Mouse (Mus musculus) ES-E14 (cell line): ENCODE results near the gene Mvp. TPM values are rescaled to one million over a fixed set of nuclear protein-coding genes. Genes with fewer than 3 reads are reported as not detected.

Experiments
- DNase-seq: peaks from one replicate; pipeline ENCODE4 v3.0.0-alpha.2; 2013; ENCODE audit warnings: low read depth, low spot score
- H3K27ac ChIP-seq: 2 replicates; pipeline ENCODE4 v1.5.1; 2012; ENCODE audit warnings: low read depth, mild to moderate bottlenecking, low read length, moderate library complexity, mixed read lengths; ENCODE audit not compliant: poor library complexity, insufficient read depth, severe bottlenecking
- H3K36me3 ChIP-seq: 2 replicates; pipeline ENCODE4 v1.6.1; 2012; ENCODE audit warnings: mild to moderate bottlenecking, low read length, moderate library complexity, mixed read lengths; ENCODE audit not compliant: control insufficient read depth, poor library complexity, insufficient read depth, severe bottlenecking
- H3K4me1 ChIP-seq, 2 experiments: fragments of 150-350 bp in 1 of 2; sonication (generic) in 1 of 2; 2 replicates each; pipeline ENCODE4 v1.6.1; 2012; ENCODE audit warnings: low read length in 2 of 2, mild to moderate bottlenecking in 1 of 2, mixed read lengths in 1 of 2; ENCODE audit not compliant: control insufficient read depth in 2 of 2, insufficient read depth in 2 of 2, poor library complexity in 1 of 2
- H3K4me3 ChIP-seq, 2 experiments: fragments of 150-350 bp in 1 of 2; sonication (generic) in 1 of 2; 2 replicates each; pipeline ENCODE4 v1.5.1; 2012; ENCODE audit warnings: low read length in 2 of 2, low read depth in 1 of 2, mild to moderate bottlenecking in 1 of 2, mixed read lengths in 1 of 2; ENCODE audit not compliant: insufficient read depth in 1 of 2, poor library complexity in 1 of 2, severe bottlenecking in 1 of 2
- H3K9ac ChIP-seq: 2 replicates; pipeline ENCODE4 v1.6.1; 2012; ENCODE audit warnings: low read depth, mild to moderate bottlenecking, low read length, mixed read lengths; ENCODE audit not compliant: poor library complexity, insufficient read depth, severe bottlenecking
- H3K9me3 ChIP-seq: fragments of 150-350 bp; sonication (generic); 2 replicates; pipeline ENCODE4 v1.6.1; 2012; ENCODE audit warnings: low read depth, mild to moderate bottlenecking, low read length; ENCODE audit not compliant: control insufficient read depth, insufficient read depth
- CHD2 ChIP-seq: IDR thresholded peaks from 2 replicates; pipeline ENCODE4 v1.6.1; 2014; ENCODE audit warnings: mild to moderate bottlenecking, low read depth, low read length, inconsistent platforms
- HCFC1 ChIP-seq: IDR thresholded peaks from 2 replicates; pipeline ENCODE4 v1.6.1; 2012; ENCODE audit warnings: low read length, inconsistent platforms, borderline replicate concordance; ENCODE audit not compliant: insufficient read depth
- MAFK ChIP-seq: IDR thresholded peaks from 2 replicates; pipeline ENCODE4 v1.6.1; 2014; ENCODE audit warnings: mild to moderate bottlenecking, low read depth, low read length, inconsistent platforms; ENCODE audit not compliant: insufficient read depth
- ZC3H11A ChIP-seq: IDR thresholded peaks from 2 replicates; pipeline ENCODE4 v1.6.1; 2012; ENCODE audit warnings: low read depth, mild to moderate bottlenecking, inconsistent platforms, low read length, borderline replicate concordance
- ZNF384 ChIP-seq: IDR thresholded peaks from 2 replicates; pipeline ENCODE4 v1.6.1; 2012; ENCODE audit warnings: low read depth, low read length, inconsistent platforms
- in situ Hi-C, 2 experiments: fragments of 600-800 bp; cut with MboI; formaldehyde crosslinking; loops; one replicate each; pipeline ENCODE4 v1.15.1; 2025; ENCODE audit warnings: low sequenced_read_pairs in 2 of 2, inconsistent platforms in 1 of 2; ENCODE audit not compliant: unreplicated experiment in 2 of 2
- total RNA-seq: library from RNA; depleted of rRNA; stranded (reverse); fragments of 300-350 nt; gene quantifications from 2 replicates; pipeline ENCODE4 v1.2.3, GENCODE M21; 2012

The Mvp gene
- total RNA-seq, 1 experiment: 56.0 TPM

GRCm38 (mm10) chr7:126963548-126964286 is 50.7 kb downstream of the Mvp start:
- H3K27ac ChIP-seq: no peak overlapping the region; the same call in 1 of the 2 replicates
- in situ Hi-C loops: no loop called here
- H3K4me3 ChIP-seq: peak overlapping the region; percentile 43 to 45; a peak in 3 of 4 replicates
- H3K36me3 ChIP-seq: no peaks in the 10 kb centered on the region
- no peak for DNase-seq
- peak; percentile 17; the same call in 1 of the 2 replicates for TF ChIP-seq ZNF384
- no peak for TF ChIP-seq HCFC1
- H3K9me3 ChIP-seq: no peaks in the 10 kb centered on the region
- H3K4me1 ChIP-seq: peaks cover 0 to 5% of the 10 kb centered on the region in 2 experiments; a peak in 1 of 4 replicates
- peak overlapping the region; percentile 55; the same call in 1 of the 2 replicates for H3K9ac ChIP-seq

GRCm38 (mm10) chr7:126961965-126962364 is 52.5 kb downstream of the Mvp start:
- Histone ChIP-seq H3K9ac (no peak overlapping the region), H3K9me3 (no peaks in the 10 kb centered on the region), H3K27ac (no peak overlapping the region), H3K4me1 (peaks cover 0 to 5% of the 10 kb centered on the region in 2 experiments; a peak in 1 of 4 replicates), H3K36me3 (no peaks in the 10 kb centered on the region), H3K4me3 (no peak overlapping the region)
- in situ Hi-C loops: no loop called here
- TF ChIP-seq ZNF384 (no peak), MAFK (no peak), HCFC1 (no peak), ZC3H11A (no peak), CHD2 (no peak)
- no peak for DNase-seq

GRCm38 (mm10) chr7:126961095-126961494 is 53.3 kb downstream of the Mvp start:
- no peaks in the 10 kb centered on the region for H3K36me3 ChIP-seq
- peaks cover 0 to 5% of the 10 kb centered on the region in 2 experiments; a peak in 1 of 4 replicates for H3K4me1 ChIP-seq
- no peaks in the 10 kb centered on the region for H3K9me3 ChIP-seq
- no peak overlapping the region for H3K9ac ChIP-seq
- DNase-seq: no peak
- no peak overlapping the region for H3K27ac ChIP-seq
- no peak for TF ChIP-seq ZC3H11A
- no peak for TF ChIP-seq HCFC1
- TF ChIP-seq CHD2: no peak
- no peak for TF ChIP-seq MAFK
- TF ChIP-seq ZNF384: no peak
- H3K4me3 ChIP-seq: no peak overlapping the region
- in situ Hi-C loops: no loop called here

- Histone ChIP-seq H3K27ac (no peak overlapping the region), H3K4me3 (no peak overlapping the region), H3K4me1 (peaks cover 0 to 5% of the 10 kb centered on the region in 2 experiments; a peak in 1 of 4 replicates), H3K36me3 (no peaks in the 10 kb centered on the region), H3K9me3 (no peaks in the 10 kb centered on the region), H3K9ac (no peak overlapping the region)
- DNase-seq: no peak
- in situ Hi-C loops: no loop called here
- TF ChIP-seq CHD2 (no peak), ZC3H11A (no peak), HCFC1 (no peak), MAFK (no peak), ZNF384 (no peak)
Observed at GRCm38 (mm10) chr7:126959780-126960179, 54.6 kb downstream of the Mvp start.
